Mouse (Mus musculus) telencephalon, adult 2 months (tissue): ENCODE results near the gene Tuba8.

Experiments used
- DNase-seq: peaks from one replicate; pipeline ENCODE4 v3.0.0-alpha.2; 2011; ENCODE audit warnings: low read depth, low spot score

Tuba8 gene

DNA sequence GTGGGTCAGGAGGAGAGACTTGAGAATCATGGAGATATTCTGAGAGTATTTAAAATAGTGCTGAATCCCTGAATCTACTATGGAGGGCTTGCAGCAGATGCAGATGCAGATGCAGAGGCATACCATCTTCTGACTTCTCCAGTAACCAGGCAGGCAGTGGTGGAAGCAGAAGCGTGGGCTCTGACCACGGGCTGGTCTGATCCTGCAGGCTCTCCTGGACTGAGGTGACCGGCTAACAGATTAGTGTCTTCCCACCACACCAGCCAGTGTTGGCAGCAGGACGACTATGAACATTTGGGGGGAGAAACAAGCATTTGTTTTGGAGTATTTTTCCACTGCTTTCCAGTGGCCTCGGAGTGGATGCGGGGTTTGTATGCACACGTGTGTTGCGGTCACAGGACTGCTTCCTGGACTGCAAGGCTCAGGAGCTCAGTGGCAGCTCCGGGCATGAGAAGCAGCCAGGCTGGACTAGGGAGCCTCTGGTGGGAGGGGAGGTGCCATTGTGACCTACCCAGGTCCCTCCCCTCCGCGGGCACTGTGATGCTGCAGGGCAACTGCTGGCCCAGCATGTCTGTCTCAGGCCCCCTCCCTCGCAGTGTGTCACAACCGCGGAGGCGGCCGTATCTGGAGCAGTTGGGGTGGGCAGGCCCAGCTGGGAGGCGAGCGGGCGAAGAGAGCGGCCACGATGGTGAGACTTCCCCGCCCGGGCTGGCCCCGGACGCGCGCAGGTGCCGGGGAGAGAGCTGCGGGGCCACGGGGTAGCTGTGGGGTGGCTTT, at the start of gene Tuba8:
Gene Tuba8, plus strand, starts transcription at position 548 of the 777 bp plus-strand sequence.
- no peak for DNase-seq

DNA sequence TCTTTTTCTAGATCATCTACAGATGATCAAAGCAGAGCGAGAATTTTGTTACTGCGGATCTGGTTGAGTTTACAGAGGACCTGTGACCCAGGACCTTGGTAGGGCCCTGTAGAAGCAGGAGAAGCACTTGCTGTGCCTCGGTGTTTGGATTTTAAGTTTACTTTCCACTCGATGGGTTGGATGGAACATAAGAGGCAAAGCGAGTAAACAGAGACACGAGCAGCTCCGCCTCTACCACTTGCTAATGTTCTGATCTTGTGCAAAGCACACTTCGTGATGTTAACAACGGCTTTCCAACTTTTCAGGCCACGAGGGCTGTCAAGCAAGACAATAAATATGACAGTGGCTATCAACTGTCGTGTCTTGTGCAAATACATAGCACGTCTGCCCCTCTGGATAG, 47.9 kb upstream of the Tuba8 start:
- no peak for DNase-seq

DNA sequence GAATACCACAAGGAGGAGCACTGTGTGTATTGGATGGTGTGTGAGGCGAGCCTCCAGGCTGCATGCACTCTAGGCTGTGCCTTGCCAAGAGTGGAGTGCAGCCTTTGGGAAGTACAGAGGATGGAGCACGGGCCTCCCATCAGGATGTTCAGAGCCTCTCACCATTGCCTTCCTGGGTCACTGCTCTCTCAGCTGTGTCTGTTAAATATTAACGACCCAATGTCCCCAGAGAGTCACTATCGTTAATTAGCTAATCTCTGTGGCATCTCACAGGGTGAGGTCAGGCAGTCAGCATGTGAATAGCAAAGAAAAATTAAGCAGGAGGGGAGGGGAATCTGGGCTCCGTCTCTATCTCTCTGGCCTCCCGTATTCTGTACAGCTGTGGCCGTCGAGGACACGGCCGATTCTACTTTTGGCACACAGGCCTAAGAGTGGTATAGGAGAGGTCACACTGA, 44.4 kb upstream of the Tuba8 start:
- DNase-seq: no peak

DNA sequence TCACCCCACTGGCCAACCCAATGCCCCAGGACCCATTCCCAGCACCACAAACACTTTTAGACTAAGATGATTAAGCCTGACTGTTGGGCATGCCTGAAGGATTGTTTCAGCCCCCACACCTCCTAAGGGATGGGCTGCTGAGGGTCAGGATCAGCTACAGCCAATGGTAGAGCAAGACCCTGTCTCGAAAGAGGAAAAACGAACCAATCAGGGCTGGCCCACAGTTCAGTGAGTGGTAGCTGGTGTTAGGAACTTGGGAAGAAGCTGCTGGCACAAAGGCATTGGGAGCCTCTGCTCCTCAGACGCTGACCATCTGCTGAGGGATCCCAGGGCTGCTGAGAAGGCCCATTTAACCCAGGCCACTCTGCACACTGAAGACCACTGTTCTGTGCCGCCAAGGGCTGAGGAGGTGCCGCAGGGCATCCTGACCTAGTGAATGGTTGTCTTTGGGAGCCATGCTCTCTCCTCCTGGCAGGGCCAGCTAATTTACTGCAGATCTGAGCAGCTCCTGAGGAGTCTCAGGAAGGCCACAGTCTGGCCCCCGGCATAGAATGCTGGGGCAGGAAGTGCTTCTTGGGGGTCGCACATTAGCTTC, 43.0 kb upstream of the Tuba8 start:
- no peak for DNase-seq

DNA sequence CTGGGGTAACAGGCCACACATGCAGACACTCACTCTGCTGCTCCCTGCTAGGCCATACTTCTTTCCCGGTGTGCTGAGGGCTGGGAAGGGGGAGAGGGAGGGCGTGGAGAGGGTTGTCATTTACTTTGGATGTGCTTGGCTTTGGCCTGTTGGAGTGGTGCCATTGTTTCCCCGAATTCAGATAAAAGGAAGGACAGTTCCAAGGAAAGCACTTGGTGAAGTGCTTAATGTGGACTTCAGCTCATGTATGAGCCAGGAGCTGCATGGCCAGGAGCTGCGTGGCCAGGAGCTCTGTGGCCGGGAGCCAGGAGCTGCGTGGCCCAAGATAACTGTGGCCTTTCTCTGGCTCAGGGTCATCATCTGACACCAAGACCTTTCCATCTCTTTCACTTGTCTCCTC, 39.4 kb upstream of the Tuba8 start:
- no peak for DNase-seq

DNA sequence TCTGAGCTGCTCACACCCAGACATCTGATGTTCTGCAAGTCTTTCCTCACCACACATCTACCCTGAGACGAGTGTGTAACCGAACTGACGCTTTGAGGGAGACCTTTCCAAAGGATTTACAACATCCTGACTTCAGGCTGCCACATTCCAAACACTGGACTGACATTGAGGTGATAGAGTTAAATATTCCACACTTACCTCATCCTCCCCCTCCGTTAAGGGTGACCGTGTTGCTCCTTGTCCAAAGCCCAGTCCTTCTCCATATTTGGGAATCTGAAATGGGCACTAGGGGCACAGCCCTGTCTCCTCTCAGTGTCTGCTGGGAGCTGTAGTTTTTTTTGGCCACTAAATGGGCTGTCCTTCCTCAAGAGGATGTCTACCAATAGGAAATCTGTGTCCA, 37.0 kb upstream of the Tuba8 start:
- DNase-seq: no peak

DNA sequence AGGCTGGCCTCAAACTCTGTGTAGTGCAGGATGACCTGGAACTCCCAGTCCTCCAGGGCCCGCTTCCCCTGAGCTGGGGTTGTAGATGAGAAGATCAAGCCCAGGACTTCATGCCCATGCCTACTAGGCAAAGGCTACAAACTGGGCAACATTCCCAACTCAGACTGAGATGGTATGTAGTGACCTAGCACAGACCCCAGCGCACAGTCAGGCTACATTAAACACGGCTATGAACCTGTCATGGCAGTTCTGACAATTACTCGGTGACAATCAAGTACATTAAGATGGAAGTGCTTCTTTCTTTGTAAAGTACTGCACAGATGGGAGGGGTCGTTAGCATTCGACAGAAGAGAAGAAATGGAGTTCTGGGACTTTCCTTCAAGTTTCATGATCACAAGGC, 35.7 kb upstream of the Tuba8 start:
- DNase-seq: no peak

DNA sequence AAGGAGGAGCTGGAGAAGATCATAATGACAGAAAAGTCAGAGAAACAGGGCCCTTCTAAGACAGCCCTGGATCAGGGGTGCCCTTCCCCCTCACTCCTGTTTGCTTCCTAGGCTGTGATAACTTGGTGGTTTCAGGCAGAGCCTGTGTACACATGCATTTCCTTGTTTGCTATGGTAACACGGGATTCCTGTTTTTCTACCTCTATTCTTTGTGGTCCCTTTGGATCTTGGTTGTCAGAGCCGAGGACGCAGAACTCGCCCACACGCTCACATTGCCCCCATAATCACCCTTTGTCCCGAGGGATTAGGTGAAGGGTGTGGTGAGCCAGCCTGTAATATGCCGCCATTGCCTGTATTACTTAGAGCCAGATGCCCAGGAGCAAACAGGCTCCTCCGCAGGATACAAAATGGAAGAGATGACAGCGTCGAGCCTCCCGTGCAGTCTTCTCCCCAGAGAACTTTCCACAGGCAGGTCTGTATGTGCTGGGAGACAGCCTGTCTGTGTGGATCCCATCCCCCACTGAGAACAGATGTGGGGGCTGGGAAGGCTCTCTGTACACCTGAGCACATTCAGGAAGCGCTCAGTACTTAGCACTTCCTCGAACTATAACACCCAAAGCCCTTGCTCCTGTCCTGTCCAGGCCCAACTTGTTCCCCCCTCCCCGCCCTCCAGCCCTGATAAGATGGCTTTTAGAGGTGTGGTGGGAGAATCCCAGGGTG, 34.3 kb upstream of the Tuba8 start:
- DNase-seq: no peak

DNA sequence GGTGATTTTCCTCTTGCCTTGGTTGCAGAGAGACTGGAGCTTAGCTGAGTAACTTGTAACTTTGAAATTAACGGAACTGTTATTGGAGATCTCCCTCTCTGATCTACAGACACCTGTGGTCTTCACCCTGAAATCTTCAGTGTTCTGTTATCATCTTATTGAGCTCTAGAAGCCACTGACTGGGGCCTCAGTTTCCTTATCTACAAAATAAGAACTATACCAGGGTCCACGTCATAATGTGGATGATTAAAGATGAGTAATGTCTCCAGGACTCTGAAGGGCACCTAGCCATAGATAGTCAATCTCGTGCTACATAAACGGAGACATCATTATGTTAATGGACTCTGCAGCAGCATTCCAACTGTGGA, 33.8 kb upstream of the Tuba8 start:
- DNase-seq: no peak

DNA sequence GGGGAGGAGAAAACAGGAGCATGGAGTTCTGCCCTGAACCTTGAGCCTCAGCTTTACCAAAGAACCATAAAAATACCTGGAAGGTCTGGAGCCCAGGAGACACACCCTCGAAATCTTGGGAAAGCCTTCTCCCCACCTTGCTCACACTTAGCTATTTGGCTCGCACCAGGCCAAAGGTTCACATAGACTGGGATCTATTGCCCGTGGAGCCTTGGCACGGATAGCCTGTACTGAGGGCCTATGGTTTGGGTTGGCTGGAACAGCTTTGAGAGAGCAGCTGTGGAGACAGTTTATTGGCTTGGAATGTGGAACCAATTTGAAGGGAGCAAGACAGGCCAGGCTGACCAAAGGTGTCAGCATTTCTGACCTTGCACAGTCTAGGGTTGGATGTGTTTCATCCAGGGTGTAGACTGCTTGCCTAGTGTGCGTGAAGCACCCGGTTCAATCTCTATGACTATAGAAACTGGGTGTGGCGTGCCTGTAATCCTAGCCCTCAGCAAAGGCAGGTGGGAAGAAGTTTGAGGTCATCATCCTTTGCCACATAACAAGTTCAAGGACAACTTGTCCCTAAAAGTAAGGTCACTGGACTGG, 33.3 kb upstream of the Tuba8 start:
- DNase-seq: no peak

DNA sequence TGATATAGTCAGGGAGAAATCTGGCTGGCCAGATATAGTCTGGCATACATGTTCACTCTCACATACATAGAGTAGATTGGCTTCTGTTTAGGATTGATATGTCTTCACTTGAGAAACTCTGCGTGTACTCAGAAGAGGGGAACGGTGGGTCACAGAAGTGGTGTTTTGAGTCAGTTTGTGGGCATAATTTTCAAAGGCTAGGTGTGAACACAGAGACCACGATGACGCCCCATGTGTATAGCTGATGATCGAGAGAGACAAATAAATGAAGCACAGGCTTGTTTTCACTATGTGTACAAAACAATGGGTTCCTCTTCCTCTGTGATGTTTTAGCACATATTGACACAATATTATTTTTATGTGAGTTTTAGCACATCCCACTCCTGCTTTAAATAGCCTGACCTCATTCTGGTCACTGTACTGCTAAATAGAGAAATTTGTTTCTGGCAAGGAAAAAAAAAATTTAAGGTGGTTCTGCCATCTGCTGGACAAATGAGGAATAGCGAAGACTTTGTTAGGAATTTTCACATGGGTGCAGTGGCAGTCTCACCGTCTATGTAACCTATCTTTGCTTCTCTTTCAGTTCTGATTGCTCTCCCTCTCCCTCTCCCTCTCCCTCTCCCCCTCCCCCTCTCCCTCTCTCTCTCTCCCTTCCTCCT, 31.7 kb upstream of the Tuba8 start:
- peak; percentile 65 for DNase-seq

DNA sequence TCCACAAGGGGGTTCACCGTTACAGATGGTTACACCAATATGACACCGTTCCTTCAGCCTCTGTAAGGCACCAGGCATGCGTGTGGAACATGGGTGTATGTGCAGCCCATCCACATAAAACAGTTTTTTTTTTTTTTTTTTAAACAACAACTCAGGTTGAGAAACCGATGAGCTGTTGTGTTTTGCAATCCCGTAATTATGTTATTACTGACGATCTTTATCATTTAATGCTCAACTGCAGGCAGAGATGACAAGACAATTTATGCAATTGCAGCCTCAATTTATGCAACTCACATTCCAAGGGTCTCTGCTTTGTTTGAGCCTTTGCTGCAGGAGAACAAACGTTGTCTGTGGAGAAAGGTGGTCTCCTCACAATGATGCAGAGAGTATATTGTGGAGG, 30.6 kb upstream of the Tuba8 start:
- no peak for DNase-seq

DNA sequence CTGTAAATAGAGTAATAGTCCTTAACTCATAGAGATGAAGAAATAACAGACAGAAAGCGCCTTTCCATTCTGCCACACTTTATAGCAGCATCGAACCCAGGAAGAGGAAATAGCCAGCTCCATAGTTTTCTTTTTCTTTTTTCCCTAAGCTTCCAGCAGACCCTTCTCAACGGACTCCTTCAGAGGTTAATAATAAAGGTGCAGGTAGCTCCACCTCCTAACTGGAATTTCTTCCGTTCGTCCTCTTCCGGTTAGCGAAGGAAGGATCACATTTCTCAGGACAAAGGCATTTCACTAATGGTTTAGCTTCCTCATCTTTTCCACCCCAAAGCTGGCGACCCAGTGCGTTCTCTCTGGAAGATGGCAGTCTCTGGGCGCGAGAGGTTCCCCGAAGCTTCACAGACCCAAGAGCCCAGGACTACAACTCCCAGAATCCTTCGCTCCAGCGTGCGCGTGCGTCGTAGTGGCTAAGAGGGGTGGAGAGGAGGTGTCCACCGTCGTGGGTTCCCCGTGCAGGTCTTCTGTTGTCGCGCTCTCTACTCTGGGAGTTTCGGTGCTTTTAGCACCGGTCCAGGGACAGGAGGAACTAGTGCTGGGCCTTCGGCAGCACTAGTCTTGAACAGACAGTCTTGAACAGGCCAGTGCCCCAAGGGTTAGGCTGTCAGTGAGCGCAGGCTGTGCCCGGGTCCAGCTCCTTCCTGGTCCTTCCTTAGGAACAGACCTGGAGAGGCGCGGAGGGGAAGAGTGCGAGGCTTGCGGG, 26.9 kb upstream of the Tuba8 start, which contains the start of gene Pex26:
Gene Pex26, plus strand, starts transcription at position 254 of the 760 bp plus-strand sequence.
- DNase-seq: peak; percentile 87

DNA sequence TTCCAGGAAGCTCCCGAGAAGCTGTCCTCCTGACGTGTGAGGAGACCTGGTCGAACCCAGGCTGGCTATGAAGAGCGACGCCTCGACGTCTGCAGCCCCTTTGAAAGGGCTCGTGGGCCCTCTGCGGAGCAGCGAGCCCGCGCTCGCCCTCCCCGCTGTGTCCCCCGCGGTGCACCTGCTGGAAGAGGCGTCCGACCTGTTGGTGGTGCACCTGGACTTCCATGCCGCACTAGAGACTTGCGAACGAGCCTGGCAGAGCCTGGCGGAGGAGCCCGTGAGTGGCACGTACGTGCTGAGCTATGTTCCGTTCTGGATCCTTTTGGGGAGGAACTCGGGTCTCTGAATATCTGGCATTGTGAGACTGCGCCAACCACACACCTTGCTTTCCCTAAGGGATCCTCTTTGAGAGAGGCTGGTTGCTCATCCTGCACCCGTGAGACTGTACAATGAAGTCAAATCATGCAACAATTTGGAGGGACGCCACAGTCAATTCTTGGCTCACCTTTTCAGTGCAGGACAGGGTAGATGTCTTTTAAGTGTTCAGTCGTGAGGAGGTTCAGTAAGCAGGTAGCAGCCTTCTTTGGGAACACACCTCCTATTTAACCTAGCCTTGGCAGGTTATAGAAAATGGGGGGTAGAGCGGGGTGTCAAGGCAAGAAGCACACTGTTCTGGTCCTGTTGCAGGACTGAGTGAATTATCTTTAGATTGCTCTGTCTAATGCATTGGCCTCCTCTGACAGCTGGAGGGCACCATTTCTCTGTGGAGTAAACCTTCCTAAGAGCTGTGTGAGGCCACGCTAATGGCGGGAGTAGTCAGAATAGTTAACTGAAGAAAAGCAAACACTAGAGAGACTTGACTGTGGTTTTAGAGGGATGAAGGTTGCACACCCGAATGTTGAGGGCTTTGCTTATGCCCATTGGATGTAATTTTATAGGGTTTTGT, 26.0 kb upstream of the Tuba8 start:
- DNase-seq: peak; percentile 57

DNA sequence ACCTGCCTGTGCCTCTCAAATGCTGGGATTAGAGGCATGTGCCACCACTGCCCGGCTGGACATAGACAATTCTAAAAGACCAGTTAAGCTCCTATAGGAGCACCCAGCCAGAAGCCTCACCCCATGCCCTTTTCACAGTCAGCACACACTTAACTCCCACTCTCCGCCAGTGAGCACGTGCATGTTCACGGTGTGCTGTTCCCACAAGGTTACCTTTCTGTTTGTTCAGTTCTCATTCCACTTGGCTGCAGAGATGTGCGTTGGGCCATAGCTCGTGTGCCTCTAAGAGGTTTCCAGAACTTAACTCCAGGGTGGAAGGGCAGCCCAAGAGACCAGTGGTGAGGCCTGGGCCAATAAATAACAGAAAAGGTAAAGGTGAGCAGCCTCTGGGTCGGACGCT, 25.3 kb upstream of the Tuba8 start:
- no peak for DNase-seq

DNA sequence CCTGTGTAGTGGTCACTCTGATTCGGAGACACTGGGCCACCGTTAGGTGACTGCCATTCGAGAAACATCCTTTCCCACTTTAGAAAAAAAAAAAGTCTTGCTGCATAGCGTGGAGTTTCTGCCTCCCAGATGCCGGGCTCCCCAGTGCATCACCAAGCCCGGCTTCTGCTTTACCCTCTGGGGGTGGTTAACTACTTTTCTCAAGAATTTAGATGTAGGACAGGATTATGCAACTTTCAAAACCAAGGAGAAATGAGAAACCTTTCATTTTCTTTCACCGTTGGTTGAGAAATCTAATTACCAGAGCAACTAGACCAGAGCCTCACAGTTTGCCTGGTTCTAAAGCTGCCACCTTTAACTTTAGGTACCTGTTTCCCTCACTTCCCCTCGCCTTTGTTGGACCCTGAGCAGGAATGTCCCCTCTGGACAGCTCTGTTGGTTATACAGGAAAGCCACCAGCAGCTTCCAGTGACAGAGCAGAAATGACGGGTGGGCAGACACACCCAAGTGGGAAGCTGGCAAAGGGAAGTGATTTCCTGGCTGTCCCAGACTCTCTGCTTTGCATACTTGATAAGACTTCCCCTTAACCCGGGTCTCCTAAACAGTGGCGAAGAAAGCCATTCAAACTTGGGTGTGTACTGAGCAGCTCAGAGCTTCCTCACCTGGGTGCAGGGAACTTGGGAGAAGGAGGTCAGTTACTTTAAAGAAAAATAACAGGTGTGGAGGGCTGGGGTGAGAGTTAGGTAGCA, 19.1 kb upstream of the Tuba8 start:
- DNase-seq: no peak

DNA sequence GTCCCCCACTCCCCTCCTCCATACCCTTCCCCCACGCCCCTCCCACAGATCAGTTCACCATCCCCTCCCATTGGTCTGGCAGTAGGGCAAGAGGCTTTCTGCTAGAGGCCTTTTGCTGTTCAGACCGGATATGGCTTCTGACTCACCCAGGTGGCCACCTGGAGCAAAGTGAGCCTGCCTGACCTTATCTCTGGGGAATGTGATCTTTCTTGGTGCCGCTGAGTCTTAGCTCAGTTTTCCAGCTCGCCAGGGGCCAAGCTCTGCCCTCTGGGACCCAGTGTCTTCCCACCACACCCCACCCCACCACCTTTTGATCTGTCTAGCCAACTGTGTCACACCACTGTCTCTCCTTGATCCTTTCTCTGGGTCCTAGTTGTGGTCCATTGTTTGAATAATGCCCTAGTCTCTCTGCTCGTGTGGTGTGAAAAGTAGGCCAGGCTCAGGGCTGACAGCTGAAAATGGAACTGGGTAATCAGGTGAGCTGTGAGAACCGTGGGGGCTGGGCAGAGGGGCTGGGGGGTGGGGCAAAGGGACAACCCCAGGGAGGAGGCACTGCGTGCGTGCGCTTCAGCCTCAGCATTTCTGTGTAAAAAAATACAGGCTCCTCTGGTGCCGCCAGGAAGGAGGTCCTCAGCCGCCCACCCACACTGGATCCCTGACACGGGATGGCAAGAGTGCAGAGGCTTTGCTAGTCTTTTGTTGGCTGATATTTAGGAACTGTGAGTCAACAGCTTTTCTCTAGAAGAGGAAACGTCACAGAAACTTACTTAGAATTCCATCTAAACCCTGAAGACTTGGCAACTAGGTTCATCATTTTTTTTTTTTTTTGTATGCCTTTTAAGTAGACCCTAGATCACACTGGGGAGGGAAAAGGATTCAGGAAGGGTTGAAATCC, 16.2 kb upstream of the Tuba8 start:
- no peak for DNase-seq
